Mouse (Mus musculus) embryonic facial prominence, embryonic 10.5 days (tissue): ENCODE measurements around the gene Lrrc10. TPM values are rescaled to one million over a fixed set of nuclear protein-coding genes. Genes with fewer than 3 reads are reported as not detected.
A peak's percentile ranks its signal among the peaks of the same experiment; 100 is the strongest.
"Not testable (repeated sequence)": the region's sequence is repeated elsewhere in the genome, so short reads cannot be mapped to it uniquely, and the experiment has no call there.

Experiments
- DNase-seq: peaks from one replicate; pipeline ENCODE4 v3.0.0-alpha.2; 2017; ENCODE audit warnings: low spot score
- H3K27ac ChIP-seq: fragments of 300-500 bp; sonication (generic); replicated peaks from 2 replicates; pipeline ENCODE4 v1.5.1; 2016; ENCODE audit warnings: mild to moderate bottlenecking
- H3K27me3 ChIP-seq: fragments of 300-500 bp; sonication (generic); replicated peaks from 2 replicates; pipeline ENCODE4 v1.6.1; 2016; ENCODE audit warnings: low read depth, mild to moderate bottlenecking; ENCODE audit not compliant: poor library complexity, severe bottlenecking
- H3K36me3 ChIP-seq: fragments of 300-500 bp; sonication (generic); replicated peaks from 2 replicates; pipeline ENCODE4 v1.6.1; 2016; ENCODE audit warnings: mild to moderate bottlenecking, moderate library complexity
- H3K4me1 ChIP-seq: fragments of 300-500 bp; sonication (generic); 2 replicates; pipeline ENCODE4 v1.6.1; 2016
- H3K4me3 ChIP-seq: fragments of 300-500 bp; sonication (generic); 2 replicates; pipeline ENCODE4 v1.5.1; 2016; ENCODE audit warnings: mild to moderate bottlenecking, moderate library complexity
- H3K9me3 ChIP-seq: fragments of 300-500 bp; sonication (generic); 2 replicates; pipeline ENCODE4 v1.6.1; 2016; ENCODE audit warnings: mild to moderate bottlenecking
- WGBS: fragments of 180-500 bp; shearing (Covaris S2); methylation state at CpG from one replicate; pipeline ENCODE4 v1.1.7; 2016; 5-methylcytosine and 5-hydroxymethylcytosine counted together
- polyA plus RNA-seq: library from polyadenylated mRNA; unstranded; fragments of >200 nt; fragmentation: Nextera tagmentation; extraction: Ambion mirVana; gene quantifications from 2 replicates; pipeline ENCODE4 v1.2.1, GENCODE M21; 2016

Gene Lrrc10
- polyA plus RNA-seq, 1 experiment from 2014 or later, result not detected

GRCm38 (mm10) chr10:117018281-117018840 is 26.8 kb upstream of the Lrrc10 start:
- Histone ChIP-seq H3K4me1 (peaks cover 39% of the 10 kb centered on the region), H3K27ac (peak overlapping the region; percentile 19; the same call in 1 of the 2 replicates), H3K4me3 (no peak overlapping the region), H3K36me3 (no peaks in the 10 kb centered on the region), H3K27me3 (peaks cover 21% of the 10 kb centered on the region), H3K9me3 (no peaks in the 10 kb centered on the region)
- no peak for DNase-seq
- WGBS, result 53% methylated on average over 7 of the region's 7 CpGs

DNA sequence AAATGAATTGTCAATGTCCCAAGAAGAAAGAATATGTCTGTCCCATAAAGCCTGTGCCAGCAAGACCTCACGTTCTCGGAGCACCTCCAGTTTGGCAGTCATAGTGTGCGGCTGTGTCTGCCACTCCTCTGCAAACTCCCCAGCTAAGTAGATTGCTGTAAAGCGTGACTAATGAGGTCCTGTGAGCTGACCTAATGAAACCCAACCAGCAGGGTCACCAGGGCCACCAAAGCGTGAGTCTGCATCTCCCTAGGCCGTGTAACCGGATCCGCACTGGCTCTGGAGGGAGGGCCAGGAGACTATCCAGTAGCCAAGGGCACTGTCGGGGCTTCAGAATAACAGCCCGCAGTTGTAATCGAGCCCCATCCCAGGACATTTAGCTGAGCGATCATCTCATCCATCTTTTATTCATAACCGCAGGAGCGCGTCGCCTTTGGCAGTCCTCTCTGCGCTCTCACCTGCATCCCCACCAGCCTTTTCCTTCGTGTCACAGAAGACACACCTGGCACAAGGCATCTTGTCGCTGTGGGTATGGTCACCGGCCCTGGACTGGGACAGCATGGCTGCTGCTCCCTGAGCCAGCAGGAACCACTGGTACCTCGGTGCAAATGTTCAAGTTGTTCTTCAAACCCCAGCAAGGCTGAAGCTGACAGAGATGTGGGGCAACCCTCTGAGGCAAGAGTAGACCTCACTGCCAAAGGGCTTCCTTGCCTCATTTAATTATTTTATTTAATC is 24.0 kb upstream of the Lrrc10 start:
- H3K27ac ChIP-seq, result 0 out of 2 replicates have a peak overlapping the region, but pooled peaks have one; percentile 16

GRCm38 (mm10) chr10:117023693-117024092 is 21.4 kb upstream of the Lrrc10 start:
- Histone ChIP-seq H3K36me3 (no peaks in the 10 kb centered on the region), H3K27me3 (peaks cover 59% of the 10 kb centered on the region), H3K27ac (no peak overlapping the region; the same call in 1 of the 2 replicates), H3K9me3 (no peaks in the 10 kb centered on the region), H3K4me3 (no peak overlapping the region; the same call in 1 of the 2 replicates), H3K4me1 (peaks cover 40% of the 10 kb centered on the region)
- DNase-seq, result no peak
- 61% methylated on average over 16 of the region's 16 CpGs for WGBS

More for the DNA sequence above, 24.0 kb upstream of the Lrrc10 start:
- H3K27me3 ChIP-seq, result peaks cover 50% of the 10 kb centered on the region
- no peaks in the 10 kb centered on the region for H3K9me3 ChIP-seq
- DNase-seq, result peak; percentile 87
- WGBS, result 7% methylated on average over 21 of the region's 21 CpGs
- H3K4me3 ChIP-seq, result peak overlapping the region; percentile 38
- H3K36me3 ChIP-seq, result no peaks in the 10 kb centered on the region
- peaks cover 43% of the 10 kb centered on the region for H3K4me1 ChIP-seq

GRCm38 (mm10) chr10:117025776-117026175 is 19.4 kb upstream of the Lrrc10 start:
- not testable (repeated sequence) for H3K36me3 ChIP-seq, DNase-seq, H3K27ac ChIP-seq, H3K9me3 ChIP-seq, H3K4me3 ChIP-seq
- Histone ChIP-seq H3K27me3 (peaks cover 55% of the 10 kb centered on the region), H3K4me1 (peaks cover 30% of the 10 kb centered on the region)

- DNase-seq, result no peak
- WGBS, result 82% methylated on average over 8 of the region's 8 CpGs
- Histone ChIP-seq H3K27ac (no peak overlapping the region), H3K9me3 (no peaks in the 10 kb centered on the region), H3K27me3 (peaks cover 55% of the 10 kb centered on the region), H3K36me3 (no peaks in the 10 kb centered on the region), H3K4me3 (no peak overlapping the region), H3K4me1 (peaks cover 26% of the 10 kb centered on the region)
Measured at GRCm38 (mm10) chr10:117026176-117026575, 19.0 kb upstream of the Lrrc10 start.

DNA sequence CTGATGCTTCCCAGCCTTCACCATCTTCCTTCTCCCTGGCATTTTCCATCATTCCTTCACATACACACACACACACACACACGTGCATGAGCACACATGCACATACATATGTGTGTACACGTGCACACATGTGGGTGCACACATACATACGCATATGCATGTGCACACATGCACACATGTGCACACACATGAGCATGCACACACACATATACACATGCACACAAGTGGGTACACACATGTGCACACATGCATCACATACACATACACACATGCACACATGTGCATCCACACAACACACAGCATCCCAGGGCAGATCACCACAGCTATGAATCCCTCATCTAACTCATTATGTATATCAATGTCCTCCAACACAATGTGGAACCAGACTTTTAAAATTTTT is 14.0 kb upstream of the Lrrc10 start:
- Histone ChIP-seq H3K27ac (no peak overlapping the region), H3K9me3 (no peaks in the 10 kb centered on the region), H3K27me3 (peaks cover 9% of the 10 kb centered on the region), H3K36me3 (no peaks in the 10 kb centered on the region), H3K4me1 (peaks cover 19% of the 10 kb centered on the region), H3K4me3 (no peak overlapping the region)
- 86% methylated on average over 3 of the region's 3 CpGs for WGBS
- no peak for DNase-seq

DNA sequence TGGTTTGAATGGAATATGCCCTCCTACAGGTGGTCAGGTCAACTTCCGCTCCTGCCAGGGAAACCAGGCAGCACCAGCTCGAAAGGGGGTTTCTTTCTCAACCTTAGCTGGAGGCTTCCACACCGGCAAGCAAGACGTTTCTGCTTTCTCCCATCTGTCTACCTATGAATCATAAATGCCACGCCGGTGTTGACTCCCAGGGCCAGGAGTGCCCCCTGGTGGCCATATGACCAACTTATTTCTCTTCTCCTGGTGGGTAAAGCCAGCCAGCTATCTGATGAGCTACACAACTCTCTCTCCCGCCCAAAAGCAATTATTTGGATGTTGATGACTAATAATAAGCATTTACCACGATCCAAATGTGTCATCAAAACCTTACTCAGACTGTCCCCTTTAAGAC is 11.4 kb upstream of the Lrrc10 start:
- no peaks in the 10 kb centered on the region for H3K9me3 ChIP-seq
- no peak overlapping the region for H3K27ac ChIP-seq
- H3K4me3 ChIP-seq, result no peak overlapping the region
- peak; percentile 86 for DNase-seq
- H3K36me3 ChIP-seq, result no peaks in the 10 kb centered on the region
- WGBS, result 30% methylated on average over 8 of the region's 8 CpGs
- H3K27me3 ChIP-seq, result no peaks in the 10 kb centered on the region
- peaks cover 13% of the 10 kb centered on the region for H3K4me1 ChIP-seq

- Histone ChIP-seq H3K36me3 (no peaks in the 10 kb centered on the region), H3K4me1 (peaks cover 11% of the 10 kb centered on the region), H3K27me3 (no peaks in the 10 kb centered on the region), H3K9me3 (no peaks in the 10 kb centered on the region), H3K27ac (no peak overlapping the region), H3K4me3 (no peak overlapping the region)
- 70% methylated on average over 6 of the region's 6 CpGs for WGBS
- DNase-seq, result no peak
Measured at GRCm38 (mm10) chr10:117040355-117040754, 4.8 kb upstream of the Lrrc10 start.

- no peaks in the 10 kb centered on the region for H3K9me3 ChIP-seq
- H3K4me3 ChIP-seq, result no peak overlapping the region
- H3K4me1 ChIP-seq, result peaks cover 23% of the 10 kb centered on the region
- no peaks in the 10 kb centered on the region for H3K27me3 ChIP-seq
- H3K27ac ChIP-seq, result no peak overlapping the region
- DNase-seq, result no peak
- 88% methylated on average over 14 of the region's 14 CpGs for WGBS
- H3K36me3 ChIP-seq, result no peaks in the 10 kb centered on the region
Measured at GRCm38 (mm10) chr10:117042295-117042694, 2.8 kb upstream of the Lrrc10 start.

DNA sequence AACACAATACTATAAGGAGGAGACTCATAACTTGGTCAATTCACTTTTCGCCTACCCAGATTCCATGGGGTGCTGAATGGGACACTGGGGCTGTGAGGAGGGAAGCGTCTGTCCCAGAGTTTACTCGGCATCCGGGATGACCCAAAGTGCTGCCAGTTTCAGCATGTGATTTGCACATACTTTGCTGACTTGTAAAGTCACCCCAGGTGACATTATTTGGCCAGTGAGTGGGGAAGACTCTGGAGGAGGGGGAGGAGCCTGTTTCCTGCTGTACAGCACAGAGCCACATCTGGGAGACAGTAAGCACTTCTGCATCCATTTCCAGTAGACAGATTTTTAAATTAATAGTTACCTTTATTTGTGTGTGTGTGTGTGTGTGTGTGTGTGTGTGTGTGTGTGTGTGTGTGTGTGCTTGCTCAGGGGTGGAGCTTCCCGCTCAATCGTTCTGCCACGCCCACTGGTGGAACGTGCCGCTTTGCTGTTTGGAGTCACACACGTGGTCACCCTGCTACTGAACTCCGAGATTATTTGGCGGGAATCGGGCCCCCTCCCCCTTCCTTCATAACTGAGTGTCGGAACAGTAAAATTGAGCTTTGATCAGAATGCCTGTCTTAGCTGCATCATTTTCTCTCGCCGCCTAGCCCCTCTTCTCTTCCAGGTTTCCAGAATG is 1.5 kb upstream of the Lrrc10 start:
- not testable (repeated sequence) for H3K27ac ChIP-seq, H3K36me3 ChIP-seq, H3K27me3 ChIP-seq, H3K9me3 ChIP-seq
- Histone ChIP-seq H3K4me1 (peaks cover 23% of the 10 kb centered on the region), H3K4me3 (peak overlapping the region; percentile 2; the same call in 1 of the 2 replicates)
- DNase-seq, result peak; percentile 38
- WGBS, result 61% methylated on average over 16 of the region's 16 CpGs

GRCm38 (mm10) chr10:117049253-117049652 is 4.1 kb downstream of the Lrrc10 start:
- Histone ChIP-seq H3K27me3 (no peaks in the 10 kb centered on the region), H3K4me1 (peaks cover 18% of the 10 kb centered on the region), H3K9me3 (no peaks in the 10 kb centered on the region), H3K36me3 (peaks cover 61% of the 10 kb centered on the region), H3K4me3 (no peak overlapping the region), H3K27ac (no peak overlapping the region)
- 81% methylated on average over 4 of the region's 4 CpGs for WGBS
- no peak for DNase-seq

- WGBS, result 86% methylated on average over 4 of the region's 4 CpGs
- Histone ChIP-seq H3K27me3 (no peaks in the 10 kb centered on the region), H3K4me1 (peaks cover 18% of the 10 kb centered on the region), H3K27ac (no peak overlapping the region), H3K4me3 (no peak overlapping the region), H3K9me3 (no peaks in the 10 kb centered on the region), H3K36me3 (peaks cover 70% of the 10 kb centered on the region)
- no peak for DNase-seq
Measured at GRCm38 (mm10) chr10:117049961-117050597, 4.9 kb downstream of the Lrrc10 start.
